16 mouse cellular contexts compared by ENCODE assay signal in the genomic region with DNA sequence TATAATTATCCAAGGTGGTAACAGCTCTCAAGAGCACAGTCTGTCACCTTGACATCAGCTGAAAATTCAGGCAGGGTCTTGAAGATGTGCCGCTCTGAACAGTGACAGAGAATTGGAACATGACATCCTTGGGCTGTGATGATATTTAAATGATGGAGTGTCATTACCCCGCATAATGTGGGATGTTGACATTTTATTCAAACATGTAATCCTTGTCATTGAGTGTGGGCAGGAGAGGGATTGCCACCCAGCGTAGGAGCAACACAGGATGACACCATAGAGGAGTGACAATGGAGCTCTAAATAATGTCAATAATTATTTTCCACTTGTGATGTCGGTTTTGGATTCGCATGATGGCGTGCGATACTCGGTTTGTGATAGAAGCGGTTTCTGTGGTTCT.
DNase-seq lines count a peak whose midpoint lies in the region; ATAC-seq and TF ChIP-seq lines count a peak whose summit lies in the region.
"Had no signal": no experiment of that assay in that cellular context is flagged by ENCODE, and none has a peak within 500 bp of the region (broad histone marks: within the 10 kb centered on the region; RNA-seq: fewer than 3 reads in every experiment).

No protein-coding gene starts in this region.

- no peak overlapping the region for H3K9ac ChIP-seq in forebrain, embryonic 15.5 days (replicated peaks)
- no peak overlapping the region for H3K9ac ChIP-seq in forebrain, embryonic 12.5 days
- no peak overlapping the region for H3K9ac ChIP-seq in neural tube, embryonic 13.5 days
- H3K9ac ChIP-seq: embryonic facial prominence, embryonic 13.5 days; heart, embryonic 15.5 days; hindbrain, embryonic 13.5 days had no signal

- H3K36me3 ChIP-seq in forebrain, embryonic 15.5 days: no peaks in the 10 kb centered on the region
- no peaks in the 10 kb centered on the region for H3K36me3 ChIP-seq in forebrain, embryonic 12.5 days (replicated peaks)
- H3K36me3 ChIP-seq in heart, embryonic 10.5 days: no peaks in the 10 kb centered on the region
- no peaks in the 10 kb centered on the region for H3K36me3 ChIP-seq in neural tube, embryonic 13.5 days
- H3K36me3 ChIP-seq: embryonic facial prominence, embryonic 13.5 days; heart, embryonic 15.5 days; hindbrain, embryonic 13.5 days had no signal

- no peak for TF ChIP-seq CTCF in brain, embryonic 14.5 days (IDR thresholded peaks at IDR 0.05; ENCODE audit: borderline replicate concordance, extremely low read depth, insufficient read depth, insufficient read length)

- ATAC-seq in forebrain, embryonic 15.5 days (replicated peaks): 0 out of 2 replicates have a peak, but pooled peaks have one; percentile 46
- ATAC-seq in forebrain, embryonic 12.5 days (ENCODE audit: low FRiP score): no peak
- 0 out of 2 replicates have a peak, but pooled peaks have one; percentile 23 for ATAC-seq in neural tube, embryonic 13.5 days (ENCODE audit: low read depth)
- ATAC-seq: hindbrain, postnatal 0 days had no signal

- no peaks in the 10 kb centered on the region for H3K9me3 ChIP-seq in forebrain, embryonic 15.5 days
- H3K9me3 ChIP-seq in forebrain, embryonic 12.5 days: no peaks in the 10 kb centered on the region
- H3K9me3 ChIP-seq in heart, embryonic 10.5 days: no peaks in the 10 kb centered on the region
- no peaks in the 10 kb centered on the region for H3K9me3 ChIP-seq in neural tube, embryonic 13.5 days
- H3K9me3 ChIP-seq: embryonic facial prominence, embryonic 13.5 days; heart, embryonic 15.5 days; hindbrain, embryonic 13.5 days had no signal

- no peak overlapping the region for H3K4me3 ChIP-seq in forebrain, embryonic 15.5 days
- no peak overlapping the region for H3K4me3 ChIP-seq in forebrain, embryonic 12.5 days (replicated peaks)
- no peak overlapping the region for H3K4me3 ChIP-seq in heart, embryonic 10.5 days
- H3K4me3 ChIP-seq in neural tube, embryonic 13.5 days: no peak overlapping the region
- H3K4me3 ChIP-seq: embryonic facial prominence, embryonic 13.5 days; heart, embryonic 15.5 days; hindbrain, embryonic 13.5 days had no signal

- H3K4me1 ChIP-seq in forebrain, embryonic 15.5 days: no peaks in the 10 kb centered on the region
- H3K4me1 ChIP-seq in forebrain, embryonic 12.5 days: no peaks in the 10 kb centered on the region
- no peaks in the 10 kb centered on the region for H3K4me1 ChIP-seq in heart, embryonic 10.5 days
- H3K4me1 ChIP-seq in neural tube, embryonic 13.5 days (replicated peaks): 0 out of 2 replicates have a peak, but pooled peaks cover 4% of the 10 kb centered on the region
- H3K4me1 ChIP-seq: heart, embryonic 15.5 days; hindbrain, embryonic 13.5 days had no signal

- H3K27ac ChIP-seq in forebrain, embryonic 15.5 days (replicated peaks): no peak overlapping the region
- H3K27ac ChIP-seq in forebrain, embryonic 12.5 days: no peak overlapping the region
- H3K27ac ChIP-seq in heart, embryonic 10.5 days: no peak overlapping the region
- no peak overlapping the region for H3K27ac ChIP-seq in neural tube, embryonic 13.5 days (replicated peaks)
- H3K27ac ChIP-seq: embryonic facial prominence, embryonic 13.5 days; heart, embryonic 15.5 days; hindbrain, embryonic 13.5 days; hindbrain, postnatal 0 days had no signal

- peak; percentile 24 for DNase-seq in heart, embryonic 10.5 days (ENCODE audit: low spot score)
- no peak for DNase-seq in heart, adult 8-10 months (ENCODE audit: low spot score)
- no peak for DNase-seq in neural tube, embryonic 10.5 days (ENCODE audit: extremely low spot score, low spot score)
- peak; percentile 55 for DNase-seq in brain, embryonic 14.5 days (ENCODE audit: low read depth)
- DNase-seq: cerebellum, adult 18-20 months; cerebellum, adult 9-11 months; cerebellum, postnatal 36 days; gastrocnemius, postnatal 14 days; heart, postnatal 14 days had no signal

- no peaks in the 10 kb centered on the region for H3K27me3 ChIP-seq in forebrain, embryonic 15.5 days
- H3K27me3 ChIP-seq in forebrain, embryonic 12.5 days: no peaks in the 10 kb centered on the region
- H3K27me3 ChIP-seq in heart, embryonic 10.5 days (ENCODE audit: insufficient read depth, poor library complexity, severe bottlenecking): no peaks in the 10 kb centered on the region
- H3K27me3 ChIP-seq in neural tube, embryonic 13.5 days: no peaks in the 10 kb centered on the region
- H3K27me3 ChIP-seq: heart, embryonic 15.5 days; hindbrain, embryonic 13.5 days had no signal

- H3K4me2 ChIP-seq in forebrain, embryonic 15.5 days (replicated peaks): no peak overlapping the region
- no peak overlapping the region for H3K4me2 ChIP-seq in forebrain, embryonic 12.5 days
- no peak overlapping the region for H3K4me2 ChIP-seq in neural tube, embryonic 13.5 days
- H3K4me2 ChIP-seq: embryonic facial prominence, embryonic 13.5 days; heart, embryonic 15.5 days; hindbrain, embryonic 13.5 days had no signal

- WGBS in forebrain, embryonic 15.5 days: 68% methylated on average over 9 of the region's 9 CpGs
- 87% methylated on average over 9 of the region's 9 CpGs for WGBS in forebrain, embryonic 12.5 days
- 89% methylated on average over 9 of the region's 9 CpGs for WGBS in heart, embryonic 10.5 days
- 80% methylated on average over 9 of the region's 9 CpGs for WGBS in neural tube, embryonic 13.5 days

- no peak for TF ChIP-seq POLR2A in brain, embryonic 14.5 days (IDR thresholded peaks at IDR 0.05; ENCODE audit: borderline replicate concordance, extremely low read depth, insufficient read depth, insufficient read length, poor library complexity, severe bottlenecking)

Comparison
In these comparisons a context has a peak if more than half of its experiments do, and no peak if none do; other contexts are left out.
1. DNase-seq: peak in heart, embryonic 10.5 days (single experiment) and brain, embryonic 14.5 days (single experiment); none in heart, adult 8-10 months (single experiment) and neural tube, embryonic 10.5 days (single experiment).